Mouse (Mus musculus): ENCODE measurements at regions not wholly inside any gene's neighbourhood (a gene's known extent, or its start where the extent isn't known, plus 50 kb on each side); places are given as distances from the start of the nearest gene placed in this dataset.

DNA sequence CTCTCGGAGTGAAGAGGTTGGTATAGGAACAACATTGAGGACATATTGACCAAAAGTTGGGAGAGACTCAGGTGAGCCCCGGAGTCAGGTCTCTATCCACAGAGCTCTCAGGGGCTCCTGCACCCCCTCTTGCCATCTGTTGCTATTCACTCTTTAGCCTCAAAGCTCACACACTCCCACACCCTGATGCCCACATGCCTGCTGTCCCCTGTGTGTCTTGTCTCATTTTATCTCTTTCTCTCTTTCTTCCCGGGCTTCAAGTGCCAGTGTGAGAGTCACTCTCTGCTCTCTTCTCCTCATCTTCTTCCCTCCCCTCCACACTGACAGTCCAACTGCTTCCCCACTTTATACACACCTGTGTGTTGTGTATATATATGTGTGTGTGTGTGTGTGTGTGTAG lies 141.0 kb upstream of the Mdm1 start:
- DNase-seq, result no peak

DNA sequence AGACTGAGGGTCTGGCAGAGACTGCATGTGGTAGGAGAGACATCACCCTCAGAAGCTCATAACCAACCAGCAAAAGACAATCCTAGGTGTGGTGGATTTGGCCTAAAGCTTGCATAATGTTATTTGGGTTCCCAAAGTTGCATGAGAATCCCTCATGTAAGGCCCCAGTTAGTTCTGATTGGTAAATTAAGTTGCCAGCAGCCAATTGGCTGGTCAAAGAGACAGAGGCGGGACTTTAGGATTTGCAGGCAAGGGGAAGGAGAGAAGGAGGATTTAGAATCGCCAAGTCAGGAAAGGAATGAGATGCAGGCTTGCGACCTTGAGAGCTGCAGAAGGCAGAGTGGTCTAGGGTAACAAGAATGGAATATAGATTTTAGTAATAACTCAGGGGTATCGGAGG lies 140.1 kb upstream of the Mdm1 start:
- DNase-seq, result no peak

DNA sequence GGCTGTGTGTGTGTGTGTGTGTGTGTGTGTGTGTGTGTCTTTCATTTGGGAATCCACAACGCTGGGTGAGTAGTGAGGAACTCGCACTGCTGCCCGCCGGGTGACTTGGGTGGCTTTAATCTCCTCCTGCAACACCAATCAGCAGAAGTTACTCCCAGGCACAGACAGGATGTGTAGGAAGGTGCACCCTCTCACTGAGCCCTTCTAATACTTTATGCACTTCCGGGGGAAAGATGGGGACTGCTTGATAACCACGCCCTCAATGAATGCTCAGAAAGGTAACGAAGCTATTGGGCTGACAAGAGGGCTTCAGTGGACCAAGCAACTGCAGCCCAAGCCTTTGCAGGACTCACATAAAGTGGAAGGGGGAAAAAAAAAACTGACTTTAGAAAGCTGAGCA lies 139.6 kb upstream of the Mdm1 start:
- DNase-seq, result no peak

DNA sequence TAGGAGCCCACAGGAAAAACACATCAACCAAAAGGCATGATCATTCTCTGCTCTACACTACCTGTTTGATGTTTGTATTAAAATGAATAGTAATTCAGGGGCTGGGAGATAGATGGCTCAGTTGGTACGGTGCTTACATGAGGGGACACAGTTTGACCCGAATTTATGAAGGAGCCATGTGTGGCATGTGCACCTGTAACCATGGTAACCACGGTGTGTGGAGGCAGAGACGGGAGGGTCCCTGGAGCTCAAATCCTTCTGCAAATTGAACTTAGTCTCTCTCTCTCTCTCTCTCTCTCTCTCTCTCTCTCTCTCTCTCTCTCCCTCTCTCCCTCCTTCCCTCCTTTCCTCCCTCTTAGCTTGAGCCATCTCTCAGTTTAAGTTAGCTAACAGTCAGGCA lies 139.1 kb upstream of the Mdm1 start:
- DNase-seq, result no peak

DNA sequence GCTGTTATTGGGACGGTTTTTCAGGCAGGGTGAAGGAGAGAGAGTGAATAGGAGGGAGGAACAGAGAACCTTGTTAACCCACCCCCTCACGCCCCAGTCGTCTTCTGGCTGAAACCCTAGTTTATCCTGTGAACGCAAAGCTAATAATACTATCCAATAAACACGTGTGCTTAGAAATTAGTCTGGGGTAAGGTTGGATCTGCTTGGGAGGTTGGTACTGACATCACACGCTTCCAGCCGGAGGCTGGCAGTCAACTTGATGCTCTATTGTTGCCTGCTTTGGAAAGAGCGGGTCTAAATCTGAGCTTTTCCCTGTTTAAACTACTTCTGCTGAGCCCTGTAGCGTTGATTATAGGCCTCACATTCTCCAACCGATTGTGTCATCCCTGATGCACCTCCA lies 138.4 kb upstream of the Mdm1 start:
- DNase-seq, result no peak

DNA sequence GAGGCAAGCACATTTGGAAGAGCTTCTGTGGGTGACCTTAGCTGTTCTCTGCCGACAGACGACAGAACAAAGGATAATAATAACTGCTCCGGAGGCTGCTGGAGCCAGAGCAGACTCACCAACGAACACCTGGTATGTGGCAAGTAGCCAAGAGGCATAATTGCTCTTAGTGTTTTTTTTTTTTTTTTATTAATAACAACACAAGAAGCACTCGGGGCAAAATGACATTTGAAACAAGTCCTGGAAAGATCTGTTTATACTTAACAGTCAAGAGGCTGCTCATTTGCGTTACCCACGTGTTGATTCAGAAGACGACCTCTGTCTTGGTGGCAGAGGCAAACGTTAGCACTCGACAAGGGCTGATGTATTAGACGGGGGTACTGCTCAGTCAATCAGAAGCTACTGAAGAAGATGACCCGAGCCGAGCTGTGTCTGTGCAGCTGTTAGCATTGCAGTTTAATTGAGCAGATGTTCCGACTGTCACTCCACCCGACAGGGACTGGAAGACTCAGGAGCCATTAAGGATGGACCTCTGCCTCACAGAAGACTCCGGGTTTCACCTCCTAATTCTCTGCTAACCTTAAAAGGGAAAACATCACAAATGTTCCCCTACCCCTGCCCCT lies 137.8 kb upstream of the Mdm1 start:
- DNase-seq, result no peak

DNA sequence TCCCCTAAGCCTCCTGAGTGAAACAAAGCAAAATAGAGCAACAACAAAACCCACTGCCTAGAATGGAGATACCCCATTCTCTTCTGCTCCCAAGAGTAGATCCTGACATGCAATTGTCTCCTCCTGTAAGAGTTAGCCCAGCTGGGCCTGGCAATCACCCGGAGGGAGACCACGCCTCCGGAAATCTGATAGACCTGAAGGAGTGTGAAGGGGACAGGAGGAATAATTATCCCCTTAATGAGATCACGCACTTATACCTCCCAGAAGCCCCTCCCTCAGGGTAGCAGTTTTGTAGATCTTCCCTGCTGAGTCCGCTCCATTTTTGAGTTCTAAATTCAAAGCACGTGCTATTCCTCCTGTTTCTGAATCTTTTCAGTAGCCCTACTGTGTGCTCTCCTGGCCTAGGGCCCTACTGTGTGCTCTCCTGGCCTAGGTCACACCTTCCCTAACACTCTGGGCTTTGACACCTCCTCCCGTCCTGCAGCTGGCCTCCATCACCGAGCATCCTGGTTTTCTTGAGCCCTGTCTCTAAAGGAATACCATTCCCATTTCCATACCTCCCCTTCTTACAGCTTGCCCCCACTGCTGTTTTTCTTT lies 137.2 kb upstream of the Mdm1 start:
- no peak for DNase-seq

DNA sequence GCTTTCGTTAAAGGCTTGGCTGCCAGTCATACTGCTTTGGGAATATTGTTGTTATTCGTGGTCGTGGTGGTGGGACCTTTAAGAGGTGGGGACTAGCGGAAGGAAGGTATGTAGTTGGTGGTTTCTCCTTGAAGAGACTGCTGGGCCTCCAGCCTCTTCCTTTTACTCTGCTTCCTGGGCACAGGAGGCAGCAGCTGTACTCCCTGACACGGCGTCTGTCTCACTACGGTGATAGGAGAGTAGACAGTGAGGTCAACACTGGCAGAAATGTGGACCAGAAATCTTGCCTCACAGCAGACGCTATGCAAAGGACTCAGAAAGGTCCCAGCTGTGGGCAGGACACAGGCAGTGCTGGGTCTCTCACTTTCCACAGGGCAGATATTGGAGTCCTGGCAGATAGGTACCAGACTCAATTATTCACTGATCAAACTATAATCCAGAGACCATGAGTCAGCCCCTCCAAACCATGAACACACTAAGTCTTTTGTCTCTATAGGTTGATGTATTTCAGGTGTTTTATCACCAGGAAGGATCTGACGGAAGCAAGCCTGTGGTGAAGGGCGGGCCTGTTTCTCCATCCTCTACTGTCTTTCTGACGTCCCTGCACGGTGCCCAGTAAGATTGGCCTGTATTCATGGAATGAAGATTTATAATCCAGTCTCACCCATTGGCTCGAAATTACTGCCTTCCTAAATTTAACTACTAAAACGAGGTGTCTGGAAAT lies 134.6 kb upstream of the Mdm1 start:
- no peak for DNase-seq

DNA sequence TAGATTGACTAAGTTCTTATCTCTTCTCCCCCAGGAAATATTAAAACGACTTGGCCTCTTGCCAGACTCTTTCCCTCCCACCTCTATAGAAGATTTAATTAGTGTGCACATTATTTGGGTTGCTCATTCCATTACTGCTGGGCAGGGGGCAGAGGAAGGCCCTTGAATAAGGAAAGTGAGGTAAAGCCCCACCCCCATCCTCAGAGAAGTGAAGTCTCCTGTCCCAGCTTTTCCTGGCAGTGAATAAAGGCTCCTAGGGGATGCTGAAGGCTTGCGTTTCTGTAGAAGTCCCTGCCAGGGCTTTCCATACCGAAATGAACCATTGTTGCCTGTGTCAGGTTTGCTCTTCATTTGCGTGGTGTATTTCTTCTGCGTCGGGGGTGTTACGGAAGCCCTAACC lies 133.8 kb upstream of the Mdm1 start:
- no peak for DNase-seq

DNA sequence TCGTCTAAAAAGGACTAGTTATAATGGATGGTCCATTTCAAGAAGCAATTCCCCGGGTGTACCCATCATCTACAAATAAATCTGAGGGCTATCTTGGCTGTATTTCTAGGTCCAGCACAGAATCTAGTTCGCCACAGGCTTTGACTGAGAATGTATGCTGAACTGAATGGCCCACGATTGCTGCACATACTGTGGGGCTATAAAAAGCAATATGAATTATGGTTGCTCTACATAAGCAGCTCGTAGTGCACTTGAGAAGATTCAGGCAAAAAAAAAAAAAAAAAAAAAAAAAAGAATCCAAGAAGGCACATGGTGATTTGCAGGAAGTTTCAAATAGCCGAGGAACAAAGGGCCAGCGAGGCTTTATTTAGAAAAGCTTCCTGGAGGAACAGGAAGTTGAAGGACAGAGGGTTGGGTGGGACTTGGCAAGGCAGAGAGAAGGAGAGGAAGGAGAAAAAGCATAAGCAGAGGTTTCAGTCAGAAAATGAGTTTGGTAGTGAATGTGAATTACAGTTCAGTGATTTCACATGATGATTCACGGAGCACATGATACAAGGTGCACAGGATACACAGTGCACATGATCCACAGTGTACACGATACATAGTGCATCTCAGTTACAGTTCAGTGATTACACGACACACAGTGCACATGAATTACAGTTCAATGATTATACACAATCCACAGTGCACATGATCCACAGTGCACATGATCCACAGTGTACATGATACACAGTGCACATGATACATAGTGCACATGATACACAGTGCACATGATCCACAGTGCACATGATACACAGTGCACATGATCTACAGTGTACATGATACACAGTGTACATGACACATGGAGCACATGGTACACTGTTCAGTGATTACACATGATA lies 129.7 kb upstream of the Mdm1 start:
- DNase-seq, result no peak

DNA sequence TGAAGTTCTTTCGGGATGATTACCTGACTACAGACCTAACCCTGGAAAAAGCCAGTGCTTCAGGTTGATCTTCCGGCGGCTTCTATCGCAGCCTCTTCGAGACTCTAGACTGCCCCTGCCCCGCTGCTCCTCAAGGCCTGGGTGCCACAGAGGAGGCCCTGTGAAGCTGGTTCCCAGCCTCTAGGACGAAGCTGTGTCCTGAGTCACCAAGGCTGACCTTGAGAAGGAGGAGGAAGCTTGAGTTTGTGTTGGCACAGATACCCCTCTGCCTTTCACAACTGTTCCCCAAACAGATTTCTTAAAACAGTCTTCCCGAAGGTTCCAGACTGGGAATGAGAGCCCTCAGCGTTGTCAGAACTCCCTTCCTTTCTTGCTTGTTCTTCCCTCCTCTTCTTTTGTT lies 112.8 kb upstream of the Mdm1 start:
- DNase-seq, result no peak

DNA sequence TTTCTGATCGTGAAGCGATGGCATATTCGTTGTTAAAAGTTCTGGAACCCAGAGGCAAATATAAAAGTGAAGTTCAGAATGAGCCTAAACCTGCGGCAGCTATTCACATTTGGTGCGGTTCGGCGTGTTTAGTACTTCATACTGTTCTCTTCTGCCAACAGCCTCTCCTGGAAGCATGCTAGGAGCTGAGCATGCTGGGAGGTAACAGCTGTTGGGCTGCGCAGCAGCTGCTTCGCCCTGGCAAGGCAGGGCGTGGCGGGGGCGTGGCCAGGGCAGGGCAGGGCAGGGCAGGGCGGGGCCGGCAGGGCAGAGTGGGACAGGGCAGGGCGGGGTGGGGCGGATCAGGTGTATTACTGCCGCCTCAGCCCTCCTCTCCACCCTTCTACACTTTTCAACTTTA lies 107.2 kb upstream of the Mdm1 start:
- no peak for DNase-seq

DNA sequence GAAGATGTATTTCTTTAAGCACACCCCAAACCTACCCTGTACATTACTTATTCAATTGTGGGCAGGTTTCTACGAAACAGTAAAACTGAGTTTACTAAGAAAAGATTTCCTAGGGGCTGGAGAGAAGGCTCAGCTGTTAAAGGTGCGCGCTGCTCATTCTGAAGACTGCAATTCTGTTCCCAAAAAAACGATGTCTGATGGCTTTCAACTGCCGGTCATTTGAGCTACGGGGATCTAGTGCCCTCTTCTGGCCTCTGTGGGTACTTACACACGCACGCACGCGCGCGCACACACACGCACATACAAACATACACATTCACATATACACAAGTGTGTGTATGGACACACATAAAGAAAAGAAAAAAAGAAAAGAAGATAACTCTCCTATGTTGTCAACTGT lies 106.6 kb upstream of the Mdm1 start:
- no peak for DNase-seq

DNA sequence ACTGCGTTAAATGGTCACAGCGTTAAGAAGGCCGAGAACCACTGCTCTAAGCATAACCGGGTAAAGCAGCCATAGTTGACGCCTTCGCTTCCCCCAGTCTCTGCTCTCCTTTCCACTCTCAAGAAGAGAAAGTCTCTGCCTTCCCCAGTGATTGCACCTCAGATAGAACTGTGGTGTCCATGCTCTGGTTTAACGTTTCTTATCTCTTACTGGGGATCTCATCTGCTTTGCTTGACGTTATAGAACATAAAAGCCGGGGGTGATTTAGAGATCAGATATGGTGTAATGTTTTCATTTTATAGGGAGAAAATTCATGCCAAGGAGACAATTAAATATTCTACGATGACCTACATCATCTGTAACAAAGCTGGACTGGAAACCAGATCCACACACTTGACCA lies 103.1 kb upstream of the Mdm1 start:
- no peak for DNase-seq

DNA sequence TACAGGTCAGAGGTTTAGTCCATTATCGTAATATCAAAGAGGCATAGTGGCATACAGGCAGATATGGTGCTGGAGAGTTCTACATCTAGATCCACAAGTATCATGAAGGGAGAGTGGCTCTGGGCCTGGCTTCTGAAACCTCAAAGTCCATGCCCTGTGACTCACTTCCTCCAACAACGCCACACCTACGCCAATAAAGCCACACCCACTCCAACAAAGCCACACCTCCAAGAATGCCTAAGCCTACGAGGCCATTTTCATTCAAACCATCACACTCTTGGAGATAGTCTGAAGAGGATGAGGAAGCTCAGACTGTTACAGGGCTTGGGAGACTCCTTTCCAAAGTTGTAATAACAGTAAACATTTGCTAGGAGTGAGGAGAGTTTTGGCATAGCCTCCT lies 102.6 kb upstream of the Mdm1 start:
- DNase-seq, result no peak

DNA sequence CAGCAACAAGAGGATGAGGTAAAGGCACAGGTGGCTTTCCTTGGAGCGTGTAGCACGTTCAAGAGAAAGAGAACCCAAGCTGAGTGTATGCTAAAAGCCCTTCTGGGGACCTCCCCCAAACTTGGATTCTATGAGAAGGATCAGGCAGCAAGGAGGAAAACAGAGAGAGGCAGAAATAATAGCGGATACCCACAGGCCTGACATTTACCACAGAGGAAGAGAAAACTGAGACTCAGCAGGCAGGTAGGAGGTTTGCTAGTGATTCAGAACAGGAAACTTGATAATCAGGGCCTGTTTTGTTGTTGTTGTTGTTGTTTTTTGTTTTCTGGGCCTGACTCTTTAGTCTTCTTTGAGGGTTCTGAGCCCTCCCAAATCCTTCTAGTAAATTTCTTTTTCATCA lies 100.5 kb upstream of the Mdm1 start:
- no peak for DNase-seq

DNA sequence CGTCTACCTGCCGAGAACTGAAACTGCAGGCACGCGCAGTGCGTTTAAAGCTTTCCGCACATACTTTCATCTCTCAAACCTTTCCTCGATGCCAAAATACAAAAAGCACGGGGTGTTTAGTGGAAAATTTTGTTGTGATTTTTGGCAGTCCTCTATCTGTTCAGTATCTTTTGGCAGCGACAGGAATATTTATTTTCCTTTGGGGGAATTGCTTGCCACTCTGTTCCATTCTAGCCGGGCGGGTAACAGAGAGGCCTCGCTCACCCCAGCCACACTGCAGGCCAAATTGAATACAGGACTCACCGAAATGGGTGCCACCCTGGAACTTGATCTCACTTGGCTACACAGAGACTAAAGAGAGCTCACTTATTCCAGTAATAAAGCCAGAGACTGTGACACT lies 97.8 kb upstream of the Mdm1 start:
- DNase-seq, result no peak

DNA sequence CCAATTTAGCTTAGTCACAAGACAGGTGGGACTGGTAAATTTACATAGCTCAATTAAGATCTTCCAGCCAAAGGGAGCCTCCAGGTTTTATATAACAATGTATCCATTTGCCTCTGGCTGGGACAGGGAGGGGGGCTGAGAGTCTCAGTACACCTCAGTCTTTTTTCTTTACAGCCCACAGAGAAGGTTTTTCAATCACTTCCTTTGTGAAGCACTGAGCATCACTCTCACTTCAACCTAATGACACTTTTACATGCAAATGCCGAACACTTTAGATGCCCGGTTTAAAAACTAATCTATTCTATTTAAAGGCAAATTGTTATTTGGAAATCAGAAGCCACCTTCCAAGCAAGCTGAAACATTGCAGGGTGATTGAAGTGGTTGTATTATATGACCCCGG lies 96.8 kb upstream of the Mdm1 start:
- DNase-seq, result no peak

DNA sequence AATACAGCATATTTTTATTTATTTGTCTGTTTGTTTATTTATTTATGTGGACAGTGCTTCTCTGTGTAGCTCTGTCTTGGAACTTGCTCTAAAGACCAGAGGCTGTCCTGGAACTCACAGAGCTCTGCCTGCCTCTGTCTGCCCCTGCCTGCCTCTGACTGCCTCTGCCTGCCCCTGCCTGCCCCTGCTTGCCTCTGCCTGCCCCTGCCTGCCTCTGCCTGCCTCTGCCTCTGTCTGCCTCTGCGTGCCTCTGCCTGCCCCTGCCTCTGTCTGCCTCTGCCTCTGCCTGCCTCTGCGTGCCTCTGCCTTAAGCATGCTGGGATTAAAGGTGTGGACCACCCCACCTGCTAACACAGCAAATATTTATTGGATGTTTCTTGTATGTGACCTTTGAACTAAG lies 96.2 kb upstream of the Mdm1 start:
- no peak for DNase-seq

DNA sequence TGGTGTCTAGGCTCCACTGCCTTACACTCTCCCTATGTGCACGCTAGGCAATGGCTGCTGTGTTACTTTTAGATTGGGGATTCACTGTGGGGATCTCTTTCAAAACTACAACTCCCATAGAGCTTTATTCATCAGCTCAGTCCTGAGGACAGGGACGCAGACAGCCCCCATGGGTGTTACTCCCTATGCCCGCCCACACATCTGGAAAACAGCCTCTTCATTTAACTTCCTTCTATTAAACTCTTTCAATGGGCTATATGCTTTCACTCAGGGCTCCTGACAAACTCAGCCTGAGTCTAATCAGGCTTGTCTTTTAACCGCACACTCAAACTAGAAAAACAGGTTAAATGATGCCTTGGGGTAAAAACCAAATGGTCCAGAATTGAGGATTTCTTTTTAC lies 95.3 kb upstream of the Mdm1 start:
- no peak for DNase-seq

DNA sequence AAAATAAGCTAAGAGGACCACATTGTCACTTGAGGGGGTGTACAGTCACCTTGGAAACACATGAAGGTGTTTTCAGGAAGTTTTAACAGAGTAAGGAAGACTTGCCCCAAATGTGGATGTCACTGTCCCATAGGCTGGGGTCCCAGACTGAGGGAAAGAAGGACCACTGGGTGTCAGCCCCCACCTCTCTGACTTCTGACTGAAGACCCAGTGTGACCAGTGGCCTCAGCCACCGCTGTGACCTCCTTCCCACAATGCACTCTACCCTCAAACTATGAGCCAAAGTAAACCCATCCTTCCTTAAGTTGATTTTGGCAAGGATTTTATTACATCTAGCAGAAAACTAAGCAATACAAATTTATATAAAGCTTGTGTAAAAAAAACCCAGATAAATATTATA lies 94.8 kb upstream of the Mdm1 start:
- no peak for DNase-seq

DNA sequence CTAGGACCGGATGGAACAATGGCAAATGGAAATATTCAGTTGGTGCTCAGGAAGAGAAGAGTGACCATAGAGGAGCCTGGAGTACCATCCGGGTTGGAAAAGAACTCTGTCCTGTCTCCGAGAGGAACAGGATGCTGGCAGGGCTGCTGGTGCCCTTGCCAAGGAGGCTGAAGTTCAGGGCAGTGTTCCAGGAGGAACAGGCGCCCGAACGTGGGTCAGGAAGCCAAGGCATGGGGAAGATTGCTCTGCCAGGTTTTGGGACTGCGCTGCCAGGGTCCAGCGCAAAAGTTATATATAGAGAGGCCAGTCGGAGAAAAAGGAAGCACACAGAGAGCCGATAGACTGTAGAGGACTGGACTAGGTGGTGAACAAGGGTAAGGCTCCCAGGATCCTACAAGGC lies 92.3 kb upstream of the Mdm1 start:
- DNase-seq, result peak; percentile 46

DNA sequence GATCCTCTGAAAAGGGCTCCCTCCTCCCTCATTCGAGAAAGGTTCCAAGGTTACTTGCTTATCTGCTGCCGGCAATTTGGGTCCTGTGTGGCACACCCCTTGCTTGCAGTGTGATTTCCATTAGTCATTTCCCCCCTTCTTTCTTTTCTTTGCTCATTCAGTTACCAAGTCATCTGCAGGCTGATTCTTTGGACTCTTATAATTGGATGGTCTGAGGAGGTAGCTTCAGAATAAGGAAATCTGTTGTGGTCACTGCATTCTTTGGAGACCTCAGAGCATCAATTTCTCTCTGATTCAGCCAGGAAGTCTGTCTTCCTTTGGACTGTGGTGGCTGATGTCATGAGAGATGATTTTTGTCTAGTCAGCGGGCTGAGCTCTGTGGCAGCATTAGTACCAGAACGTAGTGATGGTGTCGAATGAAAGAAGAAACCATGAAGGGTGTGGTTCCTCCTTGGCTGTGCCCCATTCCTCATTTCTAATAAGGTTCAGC lies 91.4 kb upstream of the Mdm1 start:
- no peak for DNase-seq

DNA sequence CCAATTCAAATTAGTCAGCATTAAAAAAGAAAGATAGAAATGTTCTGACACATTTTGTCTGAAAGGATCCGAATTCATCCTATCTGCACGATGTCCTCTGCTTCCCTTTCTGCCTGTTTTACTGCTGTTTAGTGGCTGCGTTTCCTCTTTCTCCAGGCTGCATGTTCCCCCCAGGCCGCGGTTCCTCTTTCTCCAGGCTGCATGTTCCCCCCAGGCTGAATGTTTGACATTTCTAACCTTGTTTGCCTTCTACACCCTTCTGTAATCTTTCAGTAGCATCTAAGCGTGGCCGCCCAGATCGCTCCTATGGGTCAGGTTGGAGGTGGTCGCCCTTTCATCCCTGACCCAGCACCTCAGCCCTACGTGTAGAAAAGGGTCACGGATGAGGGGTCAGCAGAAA lies 89.6 kb upstream of the Mdm1 start:
- no peak for DNase-seq

Measured in cerebellum, adult 11 months (tissue).